Mouse (Mus musculus) neural tube, embryonic 12.5 days (tissue): ENCODE data around the gene Zfp536. TPM values are rescaled to one million over a fixed set of nuclear protein-coding genes. Genes with fewer than 3 reads are reported as not detected.

Source experiments
- ATAC-seq: fragments of 200-750 bp; cut with Nextera tagmentation; 2 replicates; pipeline ENCODE4 v1.8.0; 2017; ENCODE audit warnings: low read depth, mild to moderate bottlenecking, moderate TSS enrichment, moderate library complexity; ENCODE audit not compliant: low FRiP score
- H3K27ac ChIP-seq: fragments of 300-500 bp; sonication (generic); 2 replicates; pipeline ENCODE4 v1.5.1; 2016
- H3K27me3 ChIP-seq: fragments of 300-500 bp; sonication (generic); replicated peaks from 2 replicates; pipeline ENCODE4 v1.6.1; 2016; ENCODE audit warnings: mild to moderate bottlenecking
- H3K36me3 ChIP-seq: fragments of 300-500 bp; sonication (generic); 2 replicates; pipeline ENCODE4 v1.6.1; 2016; ENCODE audit warnings: mild to moderate bottlenecking
- H3K4me1 ChIP-seq: fragments of 300-500 bp; sonication (generic); 2 replicates; pipeline ENCODE4 v1.6.1; 2016
- H3K4me2 ChIP-seq: fragments of 300-500 bp; sonication (generic); replicated peaks from 2 replicates; pipeline ENCODE4 v1.6.1; 2016; ENCODE audit warnings: mild to moderate bottlenecking
- H3K4me3 ChIP-seq: fragments of 300-500 bp; sonication (generic); 2 replicates; pipeline ENCODE4 v1.5.1; 2016
- H3K9ac ChIP-seq: fragments of 300-500 bp; sonication (generic); 2 replicates; pipeline ENCODE4 v1.6.1; 2016; ENCODE audit warnings: mild to moderate bottlenecking
- H3K9me3 ChIP-seq: fragments of 300-500 bp; sonication (generic); 2 replicates; pipeline ENCODE4 v1.6.1; 2016; ENCODE audit warnings: mild to moderate bottlenecking
- WGBS: fragments of 180-500 bp; shearing (Covaris S2); methylation state at CpG from one replicate; pipeline ENCODE4 v1.1.7; 2016; 5-methylcytosine and 5-hydroxymethylcytosine counted together
- polyA plus RNA-seq: library from polyadenylated mRNA; unstranded; fragments of >200 nt; fragmentation: Nextera tagmentation; extraction: Ambion mirVana; gene quantifications from 2 replicates; pipeline ENCODE4 v1.2.1, GENCODE M21; 2016

Zfp536 gene
- polyA plus RNA-seq, 1 experiment from 2014 or later = 46.9 TPM

- Histone ChIP-seq H3K36me3 (no peaks in the 10 kb centered on the region), H3K27me3 (no peaks in the 10 kb centered on the region), H3K4me2 (no peak overlapping the region), H3K4me1 (peaks cover 26% of the 10 kb centered on the region), H3K9ac (no peak overlapping the region), H3K9me3 (no peaks in the 10 kb centered on the region), H3K27ac (no peak overlapping the region), H3K4me3 (no peak overlapping the region)
- 85% methylated on average over 8 of the region's 8 CpGs for WGBS
- ATAC-seq = no peak; the same call in 1 of the 2 replicates
Observed at GRCm38 (mm10) chr7:37510933-37511675, 262.3 kb downstream of the Zfp536 start.

GRCm38 (mm10) chr7:37509700-37510099, 263.7 kb downstream of the Zfp536 start:
- WGBS = 60% methylated on average over 9 of the region's 9 CpGs
- Histone ChIP-seq H3K9ac (no peak overlapping the region), H3K4me3 (no peak overlapping the region), H3K4me2 (no peak overlapping the region), H3K36me3 (no peaks in the 10 kb centered on the region), H3K4me1 (peaks cover 33% of the 10 kb centered on the region), H3K27me3 (no peaks in the 10 kb centered on the region), H3K9me3 (no peaks in the 10 kb centered on the region), H3K27ac (no peak overlapping the region)
- no peak for ATAC-seq

- no peak overlapping the region for H3K4me3 ChIP-seq
Observed at GRCm38 (mm10) chr7:37505548-37505947, 267.9 kb downstream of the Zfp536 start.

GRCm38 (mm10) chr7:37505096-37505495, 268.3 kb downstream of the Zfp536 start:
- Histone ChIP-seq H3K9me3 (no peaks in the 10 kb centered on the region), H3K4me3 (no peak overlapping the region), H3K9ac (no peak overlapping the region), H3K36me3 (no peaks in the 10 kb centered on the region), H3K4me1 (peaks cover 23% of the 10 kb centered on the region), H3K27ac (no peak overlapping the region), H3K4me2 (no peak overlapping the region), H3K27me3 (no peaks in the 10 kb centered on the region)
- WGBS = 74% methylated on average over 11 of the region's 11 CpGs
- no peak for ATAC-seq

More at GRCm38 (mm10) chr7:37505548-37505947, 267.9 kb downstream of the Zfp536 start:
- no peak for ATAC-seq
- Histone ChIP-seq H3K4me2 (no peak overlapping the region), H3K9ac (no peak overlapping the region), H3K27me3 (no peaks in the 10 kb centered on the region), H3K4me1 (peaks cover 23% of the 10 kb centered on the region), H3K27ac (no peak overlapping the region), H3K9me3 (no peaks in the 10 kb centered on the region), H3K36me3 (no peaks in the 10 kb centered on the region)
- WGBS = 66% methylated on average over 7 of the region's 7 CpGs

GRCm38 (mm10) chr7:37498881-37499280, 274.6 kb downstream of the Zfp536 start:
- Histone ChIP-seq H3K9me3 (no peaks in the 10 kb centered on the region), H3K36me3 (no peaks in the 10 kb centered on the region), H3K27me3 (no peaks in the 10 kb centered on the region), H3K9ac (no peak overlapping the region), H3K4me3 (no peak overlapping the region), H3K27ac (no peak overlapping the region), H3K4me1 (peaks cover 3% of the 10 kb centered on the region; the same call in 1 of the 2 replicates), H3K4me2 (no peak overlapping the region)
- no peak for ATAC-seq
- WGBS = 66% methylated on average over 5 of the region's 5 CpGs

- ATAC-seq = no peak
- no peaks in the 10 kb centered on the region for H3K9me3 ChIP-seq
- H3K4me1 ChIP-seq = no peaks in the 10 kb centered on the region
- H3K27ac ChIP-seq = no peak overlapping the region
- H3K27me3 ChIP-seq = no peaks in the 10 kb centered on the region
- H3K36me3 ChIP-seq = no peaks in the 10 kb centered on the region
- no peak overlapping the region for H3K4me2 ChIP-seq
- H3K4me3 ChIP-seq = no peak overlapping the region
- 76% methylated on average over 9 of the region's 9 CpGs for WGBS
- no peak overlapping the region for H3K9ac ChIP-seq
Observed at GRCm38 (mm10) chr7:37496491-37496890, 276.9 kb downstream of the Zfp536 start.

- no peaks in the 10 kb centered on the region for H3K27me3 ChIP-seq
- no peaks in the 10 kb centered on the region for H3K9me3 ChIP-seq
- H3K27ac ChIP-seq = no peak overlapping the region
- no peaks in the 10 kb centered on the region; the same call in 1 of the 2 replicates for H3K36me3 ChIP-seq
- H3K9ac ChIP-seq = no peak overlapping the region
- 0 out of 2 replicates have a peak, but pooled peaks cover 4% of the 10 kb centered on the region for H3K4me1 ChIP-seq
- ATAC-seq = no peak
- H3K4me2 ChIP-seq = no peak overlapping the region
- H3K4me3 ChIP-seq = no peak overlapping the region
- 86% methylated on average over 5 of the region's 5 CpGs for WGBS
Observed at GRCm38 (mm10) chr7:37490312-37490711, 283.1 kb downstream of the Zfp536 start.

- no peak for ATAC-seq
- H3K4me2 ChIP-seq = no peak overlapping the region
- peaks cover 6% of the 10 kb centered on the region for H3K36me3 ChIP-seq
Observed at GRCm38 (mm10) chr7:37484946-37485345, 288.5 kb downstream of the Zfp536 start.

GRCm38 (mm10) chr7:37482564-37482963, 290.9 kb downstream of the Zfp536 start:
- Histone ChIP-seq H3K9ac (no peak overlapping the region), H3K9me3 (no peaks in the 10 kb centered on the region), H3K4me1 (0 out of 2 replicates have a peak, but pooled peaks cover 4% of the 10 kb centered on the region), H3K4me2 (no peak overlapping the region), H3K27me3 (no peaks in the 10 kb centered on the region), H3K4me3 (no peak overlapping the region), H3K36me3 (peaks cover 18% of the 10 kb centered on the region), H3K27ac (no peak overlapping the region)
- 71% methylated on average over 4 of the region's 4 CpGs for WGBS
- no peak for ATAC-seq

More at GRCm38 (mm10) chr7:37484946-37485345, 288.5 kb downstream of the Zfp536 start:
- Histone ChIP-seq H3K4me3 (no peak overlapping the region), H3K4me1 (0 out of 2 replicates have a peak, but pooled peaks cover 4% of the 10 kb centered on the region), H3K27ac (no peak overlapping the region), H3K9me3 (no peaks in the 10 kb centered on the region), H3K9ac (no peak overlapping the region), H3K27me3 (no peaks in the 10 kb centered on the region)
- WGBS = 66% methylated on average over 3 of the region's 3 CpGs

GRCm38 (mm10) chr7:37481165-37481564, 292.3 kb downstream of the Zfp536 start:
- Histone ChIP-seq H3K9ac (no peak overlapping the region), H3K36me3 (peaks cover 18% of the 10 kb centered on the region), H3K27ac (no peak overlapping the region), H3K4me2 (no peak overlapping the region), H3K27me3 (no peaks in the 10 kb centered on the region), H3K4me3 (no peak overlapping the region), H3K9me3 (no peaks in the 10 kb centered on the region), H3K4me1 (no peaks in the 10 kb centered on the region)
- 81% methylated on average over 6 of the region's 6 CpGs for WGBS
- ATAC-seq = no peak

- Histone ChIP-seq H3K27ac (no peak overlapping the region), H3K27me3 (no peaks in the 10 kb centered on the region), H3K4me3 (no peak overlapping the region), H3K9me3 (no peaks in the 10 kb centered on the region), H3K4me2 (no peak overlapping the region), H3K4me1 (0 out of 2 replicates have a peak, but pooled peaks cover 7% of the 10 kb centered on the region), H3K9ac (no peak overlapping the region), H3K36me3 (peaks cover 18% of the 10 kb centered on the region)
- 82% methylated on average over 5 of the region's 5 CpGs for WGBS
- ATAC-seq = no peak
Observed at GRCm38 (mm10) chr7:37477309-37477708, 296.1 kb downstream of the Zfp536 start.

- Histone ChIP-seq H3K4me3 (no peak overlapping the region), H3K27me3 (no peaks in the 10 kb centered on the region), H3K27ac (no peak overlapping the region), H3K9ac (no peak overlapping the region), H3K4me1 (0 out of 2 replicates have a peak, but pooled peaks cover 7% of the 10 kb centered on the region), H3K36me3 (peaks cover 16% of the 10 kb centered on the region), H3K9me3 (no peaks in the 10 kb centered on the region), H3K4me2 (no peak overlapping the region)
- 77% methylated on average over 2 of the region's 2 CpGs for WGBS
- no peak for ATAC-seq
Observed at GRCm38 (mm10) chr7:37475485-37475884, 298.0 kb downstream of the Zfp536 start.

- Histone ChIP-seq H3K27ac (no peak overlapping the region), H3K9me3 (no peaks in the 10 kb centered on the region), H3K27me3 (no peaks in the 10 kb centered on the region), H3K9ac (no peak overlapping the region), H3K4me3 (no peak overlapping the region), H3K4me2 (no peak overlapping the region), H3K36me3 (peaks cover 5% of the 10 kb centered on the region), H3K4me1 (0 out of 2 replicates have a peak, but pooled peaks cover 7% of the 10 kb centered on the region)
- ATAC-seq = no peak
- 80% methylated on average over 8 of the region's 8 CpGs for WGBS
Observed at GRCm38 (mm10) chr7:37474284-37474683, 299.2 kb downstream of the Zfp536 start.
